Mouse (Mus musculus) kidney, adult 9 months (tissue): ENCODE results near the gene Slc24a1.
A peak's percentile ranks its signal among the peaks of the same experiment; 100 is the strongest.
"Not testable (repeated sequence)": the region's sequence is repeated elsewhere in the genome, so short reads cannot be mapped to it uniquely, and the experiment has no call there.

Experiments
- DNase-seq: peaks from one replicate; pipeline ENCODE4 v3.0.0; 2022

The Slc24a1 gene

GRCm38 (mm10) chr9:64951161-64951657 is at the start of gene Slc24a1:
TSS of gene Slc24a1 (minus strand) at chr9:64951607.
- no peak for DNase-seq

- not testable (repeated sequence) for DNase-seq
These were observed 44.1 kb upstream of the Slc24a1 start for GRCm38 (mm10) chr9:64995464-64995863.

- no peak for DNase-seq
These were observed 38.9 kb upstream of the Slc24a1 start for GRCm38 (mm10) chr9:64990291-64990690.

- no peak for DNase-seq
These were observed 37.0 kb upstream of the Slc24a1 start for GRCm38 (mm10) chr9:64988443-64988842.

- DNase-seq: no peak
These were observed 36.2 kb upstream of the Slc24a1 start for GRCm38 (mm10) chr9:64987651-64988050.

- no peak for DNase-seq
These were observed 34.4 kb upstream of the Slc24a1 start for GRCm38 (mm10) chr9:64985807-64986206.

- DNase-seq: no peak
These were observed 33.8 kb upstream of the Slc24a1 start for GRCm38 (mm10) chr9:64985037-64985794.

GRCm38 (mm10) chr9:64981904-64982303 is 30.5 kb upstream of the Slc24a1 start:
- no peak for DNase-seq

- peak; percentile 23 for DNase-seq
These were observed 29.1 kb upstream of the Slc24a1 start for GRCm38 (mm10) chr9:64980548-64980947.

- no peak for DNase-seq
These were observed 9.5 kb upstream of the Slc24a1 start for GRCm38 (mm10) chr9:64960978-64961320.

- DNase-seq: peak; percentile 97
These were observed 8.9 kb upstream of the Slc24a1 start, which contains the start of gene Ints14 for GRCm38 (mm10) chr9:64960117-64960977. TSS of gene Ints14 (plus strand) at chr9:64960905.

GRCm38 (mm10) chr9:64957276-64957675 is 5.9 kb upstream of the Slc24a1 start:
- DNase-seq: no peak

GRCm38 (mm10) chr9:64956337-64956736 is 4.9 kb upstream of the Slc24a1 start:
- peak; percentile 20 for DNase-seq

GRCm38 (mm10) chr9:64953190-64953589 is 1.8 kb upstream of the Slc24a1 start:
- no peak for DNase-seq

- no peak for DNase-seq
These were observed 648 bp upstream of the Slc24a1 start for GRCm38 (mm10) chr9:64952055-64952454.

GRCm38 (mm10) chr9:64947483-64948095 is 3.8 kb downstream of the Slc24a1 start:
- no peak for DNase-seq

- DNase-seq: no peak
These were observed 7.4 kb downstream of the Slc24a1 start for GRCm38 (mm10) chr9:64943997-64944396.

- DNase-seq: no peak
These were observed 9.8 kb downstream of the Slc24a1 start for GRCm38 (mm10) chr9:64941650-64942049.

GRCm38 (mm10) chr9:64940731-64941346 is 10.6 kb downstream of the Slc24a1 start:
- no peak for DNase-seq

GRCm38 (mm10) chr9:64939790-64940189 is 11.6 kb downstream of the Slc24a1 start:
- no peak for DNase-seq

GRCm38 (mm10) chr9:64939281-64939680 is 12.1 kb downstream of the Slc24a1 start:
- no peak for DNase-seq

- DNase-seq: no peak
These were observed 12.9 kb downstream of the Slc24a1 start for GRCm38 (mm10) chr9:64938535-64938934.

GRCm38 (mm10) chr9:64937491-64937890 is 13.9 kb downstream of the Slc24a1 start:
- DNase-seq: no peak
